Mouse (Mus musculus): ENCODE measurements around the gene Ndufaf8.

DNA sequence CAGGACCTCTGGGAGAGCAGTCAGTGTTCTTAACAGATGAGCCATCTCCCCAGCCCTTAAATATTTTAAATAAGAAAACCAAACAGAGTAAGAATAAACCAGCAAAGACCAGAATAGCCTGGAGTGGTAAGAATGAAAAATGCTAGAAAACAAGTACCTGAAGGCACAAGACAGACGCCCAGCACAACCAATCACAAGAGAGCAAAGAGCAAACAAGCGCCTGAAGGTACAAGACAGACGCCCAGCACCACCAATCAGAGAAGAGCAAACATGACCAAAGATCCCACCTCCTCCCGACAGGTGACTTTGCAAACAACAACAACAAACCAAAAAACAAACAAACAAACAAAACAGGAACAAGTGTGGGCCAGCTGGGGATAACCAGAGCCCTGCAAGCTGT lies 44.9 kb upstream of the Ndufaf8 start:
- no peak for TF ChIP-seq CTCF (conservative IDR thresholded peaks at IDR 0.05; ENCODE audit: insufficient read depth, insufficient read length, low read depth, low read length)
- TF ChIP-seq POLR2A (IDR thresholded peaks at IDR 0.05; ENCODE audit: low read depth, low read length) = no peak

Measured in kidney, adult 2 months (tissue).